Mouse (Mus musculus) cerebellum, adult 9-11 months (tissue): Measurements from ENCODE around the gene Slc45a2.

ENCODE experiments used
- DNase-seq: peaks from one replicate; pipeline ENCODE4 v3.0.0; 2022

The Slc45a2 gene

DNA sequence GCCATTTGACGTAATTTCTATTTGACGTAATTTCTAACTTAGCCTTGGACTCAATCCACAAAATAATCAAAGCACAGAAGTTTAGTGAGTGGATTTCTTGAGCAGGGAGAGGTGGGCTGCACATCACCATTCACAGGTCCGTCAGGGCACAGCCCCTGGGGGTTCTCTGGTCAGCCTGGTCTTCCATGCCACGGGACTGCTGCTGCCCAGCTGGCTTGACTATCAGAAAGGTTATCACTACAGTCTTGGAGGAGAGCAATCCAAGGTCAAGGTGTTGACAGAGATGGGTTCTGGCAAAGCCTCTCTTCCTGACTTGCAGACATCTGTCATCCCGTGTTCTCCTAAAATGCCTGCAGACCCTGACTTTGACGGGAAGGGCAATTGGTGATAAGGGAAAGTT lies 4.1 kb downstream of the Slc45a2 start:
- no peak for DNase-seq

DNA sequence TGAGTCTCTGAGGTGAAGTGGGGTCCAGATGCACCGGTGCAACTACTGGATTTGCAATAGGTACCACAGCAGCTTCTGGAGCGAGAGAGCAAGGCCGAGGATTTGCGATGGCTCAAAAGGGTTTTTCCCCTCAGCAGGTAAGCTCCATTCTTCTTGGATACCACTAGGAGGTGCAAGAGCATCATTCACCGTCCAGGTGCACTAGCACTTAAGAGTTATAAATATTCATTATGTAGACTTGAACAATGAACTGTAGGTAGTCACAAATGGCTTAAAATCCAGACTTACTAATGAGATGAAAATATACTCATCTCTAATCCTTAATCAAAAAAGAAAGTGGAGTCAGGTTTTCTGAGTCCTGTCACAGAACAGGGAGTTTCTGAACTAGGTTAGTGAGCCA lies 8.2 kb downstream of the Slc45a2 start:
- DNase-seq, result no peak

DNA sequence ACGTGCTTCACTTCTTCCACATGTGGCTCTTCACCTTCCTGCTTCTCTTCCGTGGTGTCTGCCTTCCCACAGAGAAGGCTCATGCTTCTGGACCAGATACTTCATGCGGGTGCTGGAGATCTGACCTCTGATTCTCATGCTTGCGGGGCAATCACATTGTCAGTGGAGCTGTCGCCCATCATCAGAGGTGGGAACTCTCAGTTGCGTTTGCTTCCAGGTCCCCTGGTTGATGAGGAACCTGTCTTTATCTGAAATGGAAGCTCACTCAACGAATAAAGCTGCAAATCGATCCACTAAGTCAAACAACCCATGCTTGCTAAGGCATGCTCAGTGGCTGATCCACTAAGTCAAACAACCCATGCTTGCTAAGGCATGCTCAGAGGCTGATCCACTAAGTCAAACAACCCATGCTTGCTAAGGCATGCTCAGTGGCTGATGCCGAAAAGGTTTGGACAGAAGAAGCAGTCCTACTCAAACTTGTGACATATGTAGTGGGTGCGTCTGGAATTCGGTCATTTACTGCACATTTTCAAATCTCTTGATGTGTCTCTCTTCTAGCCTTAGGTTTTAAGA lies 10.5 kb downstream of the Slc45a2 start:
- no peak for DNase-seq

DNA sequence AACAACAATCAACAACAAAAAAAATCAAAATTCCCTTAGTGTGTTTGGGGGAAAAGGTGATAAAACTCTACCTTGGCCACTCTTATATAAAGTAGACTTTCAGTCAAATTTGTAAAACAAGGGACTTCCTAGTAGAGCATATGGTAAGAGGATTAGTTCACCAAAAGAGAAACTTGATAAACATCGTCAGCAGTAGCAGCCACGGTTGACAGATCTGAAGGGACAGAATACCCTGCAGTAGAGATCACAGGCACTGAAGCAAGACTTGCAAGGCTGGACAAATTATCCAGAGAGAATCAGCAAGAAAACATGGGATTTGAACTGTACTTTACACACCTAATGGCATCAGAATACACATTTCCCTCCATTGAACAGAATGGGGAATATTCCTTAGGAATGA lies 14.4 kb downstream of the Slc45a2 start:
- no peak for DNase-seq

DNA sequence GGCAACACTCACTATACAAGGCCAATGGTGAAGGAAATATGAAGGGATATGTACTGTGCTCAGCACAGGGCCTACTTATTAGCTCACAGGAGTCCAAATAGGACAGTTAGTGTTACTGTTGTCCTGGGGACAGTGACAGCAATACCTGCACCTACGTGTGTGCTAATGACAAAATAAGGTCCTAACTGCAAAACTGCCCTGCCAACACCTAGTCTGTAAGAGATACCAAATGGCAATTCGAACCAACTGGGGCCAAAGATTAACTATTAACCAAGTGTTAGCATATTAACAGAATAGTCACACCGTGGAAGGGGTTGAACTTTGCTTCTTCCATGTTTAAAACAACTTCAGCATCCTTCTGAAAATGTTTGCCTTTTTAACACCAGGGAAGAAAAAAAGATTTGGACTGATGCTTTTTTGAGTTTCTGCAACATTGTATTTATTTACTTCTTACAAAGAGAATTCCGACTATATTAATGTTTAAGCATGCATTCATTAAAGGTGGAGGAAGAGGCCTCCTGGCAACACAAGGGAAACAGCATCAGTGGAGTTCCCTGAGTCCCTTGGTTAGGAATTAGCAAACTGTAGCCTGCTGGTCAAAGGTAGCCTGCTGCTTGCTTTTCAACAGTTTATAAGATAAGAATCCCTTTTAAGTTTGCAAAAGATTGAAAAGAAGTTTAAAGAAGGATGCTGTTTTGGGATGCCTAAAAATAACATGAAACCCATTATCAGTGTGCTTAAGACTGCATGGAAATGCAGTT lies 26.5 kb downstream of the Slc45a2 start:
- no peak for DNase-seq

DNA sequence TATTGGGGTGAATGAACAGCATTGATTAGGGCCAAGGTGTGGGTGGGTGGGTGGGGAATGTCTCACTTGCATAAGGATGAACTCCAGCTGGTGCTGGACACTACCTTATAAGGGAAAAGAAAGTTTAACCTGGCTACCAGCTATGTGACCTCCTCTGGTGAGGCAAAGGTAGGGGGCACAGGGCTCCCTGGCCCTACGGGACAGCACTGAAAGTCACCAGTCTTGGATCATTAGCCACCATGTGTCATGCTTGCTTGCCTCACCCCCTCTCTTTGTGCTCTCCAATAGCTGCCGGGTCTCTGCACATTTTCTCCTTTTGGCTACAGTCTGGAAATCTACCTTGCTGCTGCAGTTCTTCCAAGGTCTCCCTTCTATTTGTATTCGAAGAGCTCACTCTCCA lies 29.7 kb downstream of the Slc45a2 start:
- DNase-seq, result no peak

DNA sequence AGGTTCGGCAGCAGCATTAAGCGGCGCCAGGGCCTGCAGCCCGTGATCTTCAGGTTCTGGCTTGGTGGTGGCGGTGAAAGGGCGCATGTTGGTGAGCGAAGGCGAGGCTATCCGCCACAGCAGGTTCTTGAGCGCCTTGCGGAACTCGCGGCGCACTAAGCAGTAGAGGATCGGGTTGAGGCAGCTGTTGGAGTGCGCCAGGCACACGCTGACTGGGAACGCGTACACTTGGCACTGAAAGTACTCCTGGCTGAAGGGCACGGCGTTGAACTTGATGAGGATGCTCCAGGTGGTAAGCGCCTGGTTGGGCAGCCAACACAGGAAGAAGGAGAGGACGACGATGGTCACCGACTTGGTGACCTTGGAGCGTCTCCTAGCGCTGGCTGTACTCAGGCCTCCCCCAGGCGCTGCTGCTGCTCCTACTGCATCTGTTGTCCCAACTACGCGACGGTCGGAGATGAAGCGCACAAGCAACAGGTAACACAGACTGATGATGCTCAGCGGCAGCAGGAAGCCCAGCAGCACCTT lies 35.5 kb downstream of the Slc45a2 start:
- DNase-seq, result no peak

DNA sequence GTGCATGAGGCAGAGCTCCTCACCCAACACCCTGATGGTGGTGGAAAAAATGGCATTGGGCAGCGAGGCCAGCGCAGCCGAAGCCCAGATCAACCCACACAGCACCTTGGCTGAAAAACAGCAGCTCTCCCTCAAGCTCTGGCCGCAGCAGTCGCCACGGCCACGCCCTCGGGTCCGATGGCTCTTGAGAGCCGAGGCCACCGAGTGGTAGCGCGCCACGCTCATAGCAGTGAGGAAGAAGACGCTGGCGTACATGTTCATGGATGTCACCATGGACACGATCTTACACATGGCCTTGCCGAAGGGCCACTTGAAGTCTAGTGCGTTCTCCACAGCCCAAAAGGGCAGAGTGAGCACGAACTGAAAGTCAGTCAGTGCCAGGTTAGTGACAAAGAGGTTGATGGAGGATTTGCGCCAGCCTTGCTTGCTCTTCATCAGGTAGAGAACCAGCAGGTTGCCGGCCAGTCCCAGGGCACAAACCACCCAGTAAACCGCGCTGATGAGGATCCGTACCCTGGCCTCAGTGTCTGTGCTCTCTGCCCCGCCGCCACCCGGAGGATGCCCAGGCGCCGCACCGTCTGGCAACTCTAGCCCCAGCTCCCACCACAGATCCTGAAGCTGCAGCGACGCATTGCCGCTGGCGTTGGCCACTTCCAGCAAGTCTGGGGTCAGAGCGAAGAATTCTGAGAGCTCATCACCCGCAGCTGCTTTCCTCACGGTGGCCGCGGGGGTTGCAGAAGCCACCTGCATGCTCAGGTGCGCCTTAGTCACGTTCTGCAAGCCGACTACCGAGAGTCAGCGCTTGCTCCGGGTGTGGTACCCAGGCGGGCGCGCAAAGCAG lies 36.2 kb downstream of the Slc45a2 start:
- DNase-seq, result no peak

DNA sequence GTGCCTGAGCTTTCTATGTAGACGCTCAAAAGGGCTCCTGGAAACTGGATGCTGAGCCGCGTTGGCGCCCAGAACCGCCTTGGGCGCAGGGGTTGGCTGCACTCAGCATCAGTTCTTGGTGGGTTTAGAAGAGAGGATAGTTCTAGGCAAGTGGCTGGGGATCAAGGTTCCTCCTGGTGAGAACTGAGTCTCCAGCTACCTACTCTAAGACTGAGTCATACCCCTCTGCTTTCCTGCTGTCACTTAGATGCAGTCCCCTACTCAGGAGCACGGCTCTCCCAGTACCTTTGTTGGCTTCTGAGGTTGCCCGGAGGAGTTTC lies 36.8 kb downstream of the Slc45a2 start:
- no peak for DNase-seq

DNA sequence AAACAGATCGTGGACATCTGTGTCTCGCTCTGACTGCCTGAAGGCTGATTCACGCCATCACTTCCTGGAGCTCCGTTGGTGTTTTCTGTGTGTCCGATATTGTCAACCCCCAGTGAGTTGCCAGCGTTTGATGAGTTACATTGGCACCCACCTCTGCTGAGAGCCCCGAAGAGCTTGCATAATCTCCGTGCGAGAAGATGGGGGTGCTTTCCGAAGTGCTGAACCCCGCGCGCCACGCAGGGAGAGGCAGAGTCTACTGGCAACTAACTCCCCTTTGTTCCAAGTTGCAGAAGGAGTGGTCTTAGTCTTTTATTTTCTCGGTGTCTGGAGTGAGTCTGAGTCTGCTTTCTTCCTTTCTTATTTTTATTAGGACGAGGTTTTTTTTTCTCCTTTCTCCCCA lies 37.2 kb downstream of the Slc45a2 start, which contains the start of gene Rxfp3:
Gene Rxfp3 (minus strand): TSS at position 281 of the 400 bp plus-strand sequence.
- no peak for DNase-seq

DNA sequence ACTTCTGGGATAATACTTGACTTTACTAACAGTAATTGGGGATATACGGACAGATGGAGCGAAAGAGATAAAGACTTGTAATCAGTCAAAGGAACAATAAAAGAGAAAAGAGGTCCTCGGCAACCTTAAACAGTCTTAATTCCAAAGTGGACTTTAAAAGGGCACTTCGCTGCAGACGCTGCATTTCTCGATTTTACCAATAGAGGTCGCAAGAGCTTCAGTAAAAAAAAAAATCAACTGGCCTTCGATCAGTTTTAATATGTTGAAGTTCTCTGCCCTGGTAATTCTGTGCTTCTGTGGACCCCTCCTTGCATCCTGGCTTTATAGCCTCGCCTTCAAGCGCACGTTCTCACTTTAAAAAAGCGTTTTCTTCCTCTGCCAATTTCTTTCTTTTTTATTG lies 38.0 kb downstream of the Slc45a2 start:
- DNase-seq, result peak; percentile 6

DNA sequence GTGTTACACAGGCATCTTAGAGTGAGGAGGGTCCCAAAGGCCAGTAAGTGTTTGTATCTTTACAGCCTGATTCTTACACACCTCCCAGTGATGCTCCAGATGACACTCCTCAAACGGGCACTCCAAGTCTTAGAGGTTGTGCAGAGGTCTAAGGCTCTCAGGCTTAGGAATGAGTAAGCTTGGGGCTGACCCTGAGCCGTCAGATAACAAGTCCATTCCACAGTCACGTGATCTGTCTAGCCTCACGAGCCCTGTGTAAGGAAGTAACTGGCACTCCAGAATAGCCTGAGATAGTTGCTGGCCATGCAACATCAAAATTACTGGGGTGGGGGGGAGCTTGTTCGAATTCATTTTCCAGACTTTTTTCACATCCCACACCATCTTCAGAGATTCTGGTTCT lies 39.5 kb downstream of the Slc45a2 start:
- no peak for DNase-seq

DNA sequence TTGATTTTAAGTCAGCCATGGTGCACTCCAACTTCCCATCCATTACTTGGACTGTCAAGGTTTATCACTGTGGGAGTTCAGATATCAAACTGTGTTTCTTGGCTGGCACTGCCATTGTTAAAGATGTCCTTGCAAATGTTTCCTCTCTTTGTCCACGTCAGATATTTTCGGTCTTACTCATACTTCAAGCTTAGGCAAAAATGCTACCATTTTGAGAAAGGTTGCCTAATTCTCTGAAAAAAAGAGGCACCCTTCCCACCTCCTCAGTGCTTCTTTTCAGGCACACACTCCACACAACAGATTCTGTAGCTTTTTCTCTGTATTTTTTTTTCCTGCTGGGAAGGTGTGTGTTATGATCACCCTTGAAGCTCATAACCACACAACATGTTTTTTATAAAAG lies 40.7 kb downstream of the Slc45a2 start:
- DNase-seq, result no peak

DNA sequence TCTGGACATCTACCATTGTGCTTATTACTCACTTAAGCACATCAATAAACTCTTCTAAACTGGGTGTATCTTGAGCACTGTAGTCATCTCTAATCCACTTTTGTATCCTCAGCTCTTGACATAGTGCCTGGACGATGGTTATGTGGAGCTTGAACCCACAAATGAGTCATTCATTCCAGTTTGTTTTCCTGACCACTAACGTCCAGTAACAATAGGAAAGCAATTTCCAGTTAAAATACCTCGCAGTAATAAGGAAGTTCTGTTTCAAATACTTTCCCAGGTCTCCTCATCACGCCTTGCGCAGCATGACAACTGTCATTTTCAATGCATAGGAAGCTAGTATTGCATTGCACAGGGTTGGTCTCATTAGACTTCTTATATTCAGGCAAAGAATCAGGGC lies 42.3 kb downstream of the Slc45a2 start:
- DNase-seq, result no peak

DNA sequence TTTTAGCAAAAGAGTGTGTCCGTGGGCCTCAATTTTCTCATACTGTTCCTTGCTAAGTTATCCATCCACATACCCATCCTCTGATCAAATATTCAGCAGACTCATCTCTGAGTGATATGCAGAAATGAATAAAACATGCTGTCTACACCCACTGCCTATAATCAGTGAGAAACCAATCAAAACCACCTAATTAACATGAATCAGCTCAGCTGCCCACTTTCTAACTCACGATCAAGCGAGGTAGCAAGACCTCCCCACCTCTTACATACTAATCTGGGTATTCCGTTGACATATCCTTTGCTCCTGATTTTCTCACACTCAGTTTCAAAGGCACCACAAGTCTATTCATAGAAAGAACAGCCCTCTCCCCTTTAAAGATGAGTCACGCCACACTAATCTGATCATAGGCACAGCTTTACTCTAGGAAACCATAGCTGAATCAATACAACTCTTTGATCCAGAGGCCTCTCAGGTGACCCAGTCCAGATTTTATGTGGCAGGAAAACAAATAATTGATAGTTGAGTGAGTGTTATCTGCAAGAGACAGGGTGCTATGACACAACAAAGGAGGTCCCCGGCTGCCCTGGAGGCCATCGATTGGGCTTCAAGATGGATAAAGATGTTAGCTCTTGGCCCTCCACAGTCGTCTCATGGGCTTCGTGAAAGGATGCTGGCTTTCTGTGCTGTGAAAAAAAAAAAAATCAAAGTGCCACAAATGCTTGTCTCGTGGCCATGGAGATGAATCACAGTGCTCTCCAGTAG lies 53.3 kb downstream of the Slc45a2 start:
- DNase-seq, result no peak

DNA sequence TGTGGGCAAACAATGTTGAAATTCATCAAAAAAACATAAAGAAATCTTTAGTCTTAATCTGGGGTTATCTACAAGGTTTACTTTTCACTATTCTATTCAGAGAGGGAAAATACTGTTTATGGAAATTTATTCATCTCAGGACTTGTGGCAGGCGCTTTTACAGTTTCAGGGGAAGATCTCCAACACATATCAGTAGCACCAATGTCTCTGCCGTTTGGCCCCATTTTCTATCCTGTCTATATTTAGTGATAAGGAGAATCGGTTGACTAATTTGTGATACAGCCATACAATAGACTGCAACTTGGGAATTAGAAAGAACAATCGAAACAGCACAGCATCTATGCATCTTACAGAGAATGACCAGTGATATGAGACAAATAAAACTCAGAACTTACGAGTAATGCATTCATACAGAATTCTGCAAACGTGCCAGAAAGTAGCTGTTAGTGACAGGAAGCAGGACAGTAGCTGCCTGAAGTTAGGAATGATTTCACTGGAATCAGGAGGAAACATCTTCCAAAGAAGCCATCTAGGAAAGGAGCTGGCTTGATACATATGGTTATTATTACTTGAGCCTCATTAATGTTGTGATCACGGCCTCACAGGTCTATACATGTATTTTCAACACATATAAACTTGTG lies 54.0 kb downstream of the Slc45a2 start:
- no peak for DNase-seq

DNA sequence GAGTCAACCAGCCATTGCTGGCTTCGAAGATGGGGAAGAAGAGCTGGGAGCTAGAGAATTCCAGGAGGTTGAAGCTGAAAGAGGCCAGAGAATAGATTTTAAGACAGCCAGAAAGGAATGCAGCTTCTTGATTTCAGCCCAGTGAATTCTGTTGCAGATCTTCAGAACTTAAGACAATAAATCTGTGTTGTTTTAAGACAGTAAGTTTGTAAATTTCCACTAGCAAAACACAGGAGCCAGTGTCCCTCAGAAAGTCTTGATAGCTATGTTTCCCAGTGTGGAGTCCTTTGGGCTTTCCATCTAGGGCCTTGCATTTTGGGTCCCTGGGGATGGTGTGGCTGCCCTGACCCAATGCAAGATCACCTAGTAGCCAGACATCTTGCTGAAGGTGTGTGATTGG lies 62.4 kb downstream of the Slc45a2 start:
- no peak for DNase-seq

DNA sequence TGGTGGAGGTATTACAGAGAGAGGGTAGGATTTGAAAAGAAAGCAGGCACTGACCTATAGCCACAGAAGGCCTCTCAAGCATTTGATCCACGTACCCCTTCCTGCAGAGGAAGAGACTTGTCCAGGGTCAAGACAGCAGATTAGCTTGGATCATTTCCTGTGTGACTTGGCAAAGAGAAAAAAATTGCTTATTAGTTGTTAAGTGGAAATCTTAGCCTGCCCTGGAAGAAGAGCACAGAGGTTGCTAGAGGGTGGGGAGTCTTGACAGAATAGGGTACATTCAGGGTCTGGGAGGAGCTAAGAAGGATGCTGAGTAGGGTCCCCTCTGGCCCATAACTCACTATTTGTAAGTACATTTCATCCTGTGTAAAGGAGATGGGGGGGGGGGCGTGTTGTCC lies 63.6 kb downstream of the Slc45a2 start:
- DNase-seq, result no peak

DNA sequence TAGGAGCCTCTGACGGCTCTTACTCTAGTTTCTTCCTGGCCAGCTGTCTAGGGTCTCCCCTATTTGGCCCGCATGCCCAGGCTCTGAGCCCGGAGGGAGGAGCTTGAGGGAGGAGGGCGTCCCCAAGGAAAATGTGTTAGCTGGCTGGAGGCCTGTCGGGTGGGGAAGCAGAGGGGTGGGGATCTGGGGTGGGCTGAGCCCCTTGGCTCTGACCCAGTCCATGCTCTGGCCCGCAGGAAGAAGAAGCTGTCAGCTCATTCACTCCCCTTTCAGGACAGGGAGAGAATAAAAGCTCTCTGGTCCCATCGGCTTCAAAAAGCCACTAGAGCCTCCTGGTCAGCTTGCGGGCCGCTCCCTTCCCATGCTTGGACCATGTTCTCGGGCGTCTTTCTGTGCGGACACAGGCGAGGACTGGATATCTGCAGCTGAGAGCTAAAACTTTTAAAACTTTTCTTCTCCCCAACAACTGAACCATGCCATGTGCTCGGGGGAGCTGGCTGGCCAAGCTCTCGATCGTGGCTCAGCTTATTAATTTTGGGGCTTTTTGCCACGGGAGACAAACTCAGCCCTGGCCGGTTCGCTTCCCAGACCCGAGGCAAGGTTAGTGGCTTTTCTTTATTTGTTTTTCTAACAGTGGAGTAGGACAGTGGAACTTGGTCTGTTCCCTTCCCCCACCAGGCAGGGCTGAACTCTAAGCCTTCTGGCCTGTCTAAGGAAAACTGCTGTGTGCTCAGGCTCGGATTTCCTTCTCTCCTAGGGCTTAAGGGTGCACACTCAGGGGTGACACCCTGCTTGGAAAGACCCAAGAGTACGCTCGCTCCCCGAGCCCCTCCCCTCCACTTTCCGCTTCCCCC lies 64.3 kb downstream of the Slc45a2 start, which contains the start of gene Adamts12:
Gene Adamts12 (plus strand): TSS at position 233 of the 854 bp plus-strand sequence.
- no peak for DNase-seq

DNA sequence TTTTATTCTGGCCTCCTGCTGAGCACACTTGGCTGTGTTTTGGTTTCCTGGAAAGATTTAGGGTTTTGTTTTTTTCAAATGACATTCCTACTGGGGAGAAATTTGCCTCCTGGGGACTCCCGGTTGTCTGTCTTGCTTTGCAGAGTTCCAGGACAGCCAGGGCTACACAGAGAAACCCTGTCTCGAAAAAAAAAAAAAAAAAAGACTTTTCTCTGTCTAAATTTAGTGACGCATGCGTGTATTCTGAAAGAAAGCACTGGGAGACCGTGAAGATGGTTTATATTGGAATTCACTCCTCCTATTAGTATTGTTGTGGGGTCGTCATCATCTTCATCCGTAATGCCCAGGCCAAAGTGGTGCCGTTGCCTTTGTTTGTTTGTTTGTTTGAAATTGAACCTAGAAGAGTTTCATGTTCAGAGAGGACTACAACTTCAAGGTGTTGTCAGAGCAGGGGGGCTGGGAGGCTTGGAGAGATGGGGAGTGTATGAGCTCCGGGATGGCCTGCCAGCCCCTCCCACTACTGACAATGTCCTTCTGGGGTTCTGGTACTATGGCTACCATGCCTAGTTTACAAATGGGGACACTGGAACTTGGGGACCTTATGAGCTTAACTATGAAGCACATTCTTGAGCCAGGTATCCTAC lies 65.1 kb downstream of the Slc45a2 start:
- DNase-seq, result no peak

DNA sequence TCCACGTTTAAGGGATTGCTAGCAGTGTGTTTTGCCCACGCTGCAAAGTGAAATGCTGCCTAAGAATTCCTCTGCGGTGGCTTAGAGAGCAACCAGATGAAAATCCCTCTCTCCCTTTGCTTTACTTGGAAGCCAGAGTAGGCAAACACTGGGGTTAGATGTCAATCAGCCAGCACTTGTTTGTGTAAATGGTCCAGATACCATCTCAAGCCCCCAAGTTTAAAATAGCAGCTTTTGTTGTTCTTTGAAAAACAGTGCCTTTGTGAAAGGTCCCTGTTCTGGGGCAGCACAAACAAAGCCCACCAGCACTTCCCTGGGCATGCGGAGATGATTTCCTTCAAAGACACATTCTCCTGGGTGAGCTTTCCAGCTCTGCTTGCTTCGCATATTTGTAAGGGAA lies 65.8 kb downstream of the Slc45a2 start:
- DNase-seq, result no peak
